Mouse (Mus musculus): ENCODE measurements around the gene Dennd6a. TPM values are rescaled to one million over a fixed set of nuclear protein-coding genes. Genes with fewer than 3 reads are reported as not detected.
"Not testable (repeated sequence)": the region's sequence is repeated elsewhere in the genome, so short reads cannot be mapped to it uniquely, and the experiment has no call there.

The Dennd6a gene
- polyA plus RNA-seq, 1 experiment from 2014 or later = 33.2 TPM

DNA sequence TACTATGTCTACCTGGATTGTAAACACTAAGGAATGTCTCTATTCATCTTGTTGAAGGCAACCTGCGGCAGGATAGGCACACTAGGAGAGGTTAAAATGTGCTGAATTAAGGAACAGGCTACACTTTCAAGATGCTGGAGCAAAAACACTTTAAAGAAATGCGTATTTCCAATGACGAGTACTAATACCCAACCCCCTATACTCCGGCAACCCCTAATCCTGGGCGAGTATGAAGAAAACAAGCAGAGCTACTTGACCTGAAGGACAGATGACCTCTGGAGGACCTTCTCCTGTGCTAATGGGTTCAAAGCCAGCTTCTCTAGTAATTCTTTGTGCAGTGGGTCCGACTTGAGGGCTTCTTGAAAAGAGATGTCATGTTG is 94.3 kb downstream of the Dennd6a start:
- no peaks in the 10 kb centered on the region for H3K27me3 ChIP-seq (ENCODE audit: low read depth, poor library complexity, severe bottlenecking)
- no peaks in the 10 kb centered on the region for H3K9me3 ChIP-seq (replicated peaks)
- WGBS = 32% methylated on average over 6 of the region's 6 CpGs
- H3K4me1 ChIP-seq = peaks cover 23% of the 10 kb centered on the region
- H3K27ac ChIP-seq = peak overlapping the region; percentile 97
- DNase-seq (ENCODE audit: low spot score) = no peak
- H3K4me3 ChIP-seq = peak overlapping the region; percentile 97
- peaks cover 32% of the 10 kb centered on the region for H3K36me3 ChIP-seq

DNA sequence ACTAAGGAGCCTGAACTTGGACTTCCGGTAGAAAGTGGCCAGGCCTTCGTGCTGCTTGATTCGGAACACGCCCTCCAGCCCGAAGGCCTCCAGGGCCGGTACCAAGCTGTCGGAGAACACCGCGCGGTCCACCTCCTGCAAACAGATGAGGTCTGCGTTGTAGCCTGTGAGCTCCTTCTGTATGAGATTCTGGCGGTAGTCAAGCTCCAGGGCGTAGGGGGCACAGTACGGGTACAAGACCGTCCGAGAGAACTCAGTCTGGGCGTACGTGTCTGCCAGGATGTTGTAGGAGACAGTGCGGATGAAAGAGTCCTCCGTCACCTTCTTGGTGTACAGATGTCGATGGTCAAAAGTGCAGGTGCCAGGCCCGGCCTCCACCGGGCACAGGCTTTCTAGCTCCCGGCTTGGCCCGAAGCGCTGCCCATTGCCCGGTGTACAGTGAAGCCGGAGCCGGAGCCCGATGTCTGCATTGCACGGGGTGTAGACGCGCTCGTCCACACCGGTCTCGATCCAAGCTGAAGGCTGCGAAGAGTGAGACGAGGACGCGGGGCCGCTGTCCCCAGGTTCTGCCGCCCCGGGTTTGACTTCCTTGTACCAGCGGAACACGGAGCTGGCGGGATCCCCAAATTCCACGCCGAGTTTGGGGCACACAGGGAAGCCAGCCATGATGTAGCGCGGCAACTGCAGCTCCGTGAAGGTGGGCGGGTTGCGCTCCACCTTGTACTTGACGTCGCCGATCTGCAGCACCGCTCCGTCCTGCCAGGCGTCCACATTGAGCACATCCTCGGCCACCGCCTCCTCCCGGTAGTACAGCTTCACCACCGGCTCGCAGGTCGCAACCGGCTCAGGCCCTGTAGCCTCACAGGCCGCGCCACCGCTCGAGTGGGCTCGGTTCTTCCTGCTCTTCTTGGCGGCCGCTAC is 95.0 kb downstream of the Dennd6a start:
- Histone ChIP-seq H3K36me3 (peaks cover 28% of the 10 kb centered on the region), H3K4me3 (peak overlapping the region; percentile 97), H3K9me3 (replicated peaks) (no peaks in the 10 kb centered on the region), H3K27ac (peak overlapping the region; percentile 97), H3K27me3 (ENCODE audit: low read depth, poor library complexity, severe bottlenecking) (no peaks in the 10 kb centered on the region), H3K4me1 (peaks cover 23% of the 10 kb centered on the region)
- peak; percentile 56 for DNase-seq (ENCODE audit: low spot score)
- WGBS = 2% methylated on average over 73 of the region's 73 CpGs

DNA sequence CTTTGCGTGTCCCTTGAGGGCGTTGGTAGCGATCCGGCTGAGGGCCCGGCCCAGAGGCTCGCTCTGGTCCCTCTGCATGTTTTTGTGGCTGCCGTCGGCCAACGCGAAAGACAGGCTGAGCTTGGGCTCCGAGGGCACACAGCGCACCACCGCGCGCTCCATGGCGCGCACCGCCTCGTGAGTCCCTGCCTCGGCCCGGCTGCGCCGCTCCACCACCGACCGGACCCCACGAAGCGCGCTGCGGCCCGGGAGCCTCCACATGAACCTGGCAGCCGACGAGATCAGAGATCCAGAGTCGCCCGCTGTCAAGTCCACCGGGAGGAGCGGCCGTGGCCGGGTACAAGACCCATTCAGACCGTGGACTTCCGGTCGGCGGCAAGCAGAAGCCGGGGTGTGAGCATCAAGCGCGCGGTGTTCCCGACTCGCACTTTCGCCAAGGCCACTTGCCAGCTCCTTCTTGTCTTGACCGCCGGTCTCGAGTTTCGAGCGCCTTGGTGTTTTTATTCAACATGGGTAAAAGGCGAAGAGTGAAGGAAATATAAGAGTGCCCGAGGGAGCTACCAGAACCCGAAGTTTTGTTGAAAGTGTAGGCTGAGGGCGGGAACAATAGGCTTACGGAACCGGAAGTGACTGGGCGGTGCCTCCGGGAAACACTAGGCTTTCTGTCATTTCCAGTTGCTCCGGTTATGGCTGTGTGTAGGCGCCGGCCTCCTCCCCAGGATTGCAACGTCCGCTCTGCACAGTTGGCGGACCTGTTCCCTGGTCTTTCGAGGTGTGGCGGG is 95.8 kb downstream of the Dennd6a start, which contains the start of gene Pde12:
Gene Pde12, minus strand, starts transcription at position 592 of the 782 bp plus-strand sequence.
- H3K4me3 ChIP-seq = peak within 1 kb of the TSS; percentile 97
- peak within 1 kb of the TSS; percentile 97 for H3K27ac ChIP-seq
- H3K27me3 ChIP-seq (ENCODE audit: low read depth, poor library complexity, severe bottlenecking) = no peaks in the 10 kb centered on the region
- H3K36me3 ChIP-seq = peaks cover 21% of the 10 kb centered on the region
- peak; percentile 91 for DNase-seq (ENCODE audit: low spot score)
- WGBS = under 1% methylated on average over 70 of the region's 70 CpGs
- H3K4me1 ChIP-seq = peaks cover 23% of the 10 kb centered on the region
- H3K9me3 ChIP-seq (replicated peaks) = no peaks in the 10 kb centered on the region

DNA sequence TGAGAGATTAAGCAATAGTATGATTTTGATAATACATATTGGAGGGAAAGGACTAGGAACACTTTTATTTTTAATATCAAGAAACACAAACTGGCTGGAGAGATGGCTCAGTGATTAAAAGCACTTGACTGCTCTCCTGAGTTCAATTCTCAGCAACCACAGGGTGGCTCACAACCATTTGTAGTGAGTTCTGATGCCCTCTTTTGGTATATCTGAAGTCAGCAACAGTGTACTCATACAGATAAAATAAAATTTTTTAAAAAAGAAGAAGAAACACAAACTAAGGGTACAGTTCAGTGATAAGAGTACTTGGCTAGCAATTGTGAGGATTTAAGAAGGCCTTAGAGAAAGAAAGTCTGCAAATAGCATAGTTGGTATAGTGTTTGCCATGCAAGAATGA is 97.3 kb downstream of the Dennd6a start:
- Histone ChIP-seq H3K36me3 (peaks cover 6% of the 10 kb centered on the region), H3K4me3 (peak overlapping the region; percentile 97), H3K27ac (no peak overlapping the region), H3K4me1 (peaks cover 23% of the 10 kb centered on the region), H3K9me3 (replicated peaks) (no peaks in the 10 kb centered on the region), H3K27me3 (ENCODE audit: low read depth, poor library complexity, severe bottlenecking) (peaks cover 4% of the 10 kb centered on the region; the same call in 1 of the 2 replicates)
- no peak for DNase-seq (ENCODE audit: low spot score)

DNA sequence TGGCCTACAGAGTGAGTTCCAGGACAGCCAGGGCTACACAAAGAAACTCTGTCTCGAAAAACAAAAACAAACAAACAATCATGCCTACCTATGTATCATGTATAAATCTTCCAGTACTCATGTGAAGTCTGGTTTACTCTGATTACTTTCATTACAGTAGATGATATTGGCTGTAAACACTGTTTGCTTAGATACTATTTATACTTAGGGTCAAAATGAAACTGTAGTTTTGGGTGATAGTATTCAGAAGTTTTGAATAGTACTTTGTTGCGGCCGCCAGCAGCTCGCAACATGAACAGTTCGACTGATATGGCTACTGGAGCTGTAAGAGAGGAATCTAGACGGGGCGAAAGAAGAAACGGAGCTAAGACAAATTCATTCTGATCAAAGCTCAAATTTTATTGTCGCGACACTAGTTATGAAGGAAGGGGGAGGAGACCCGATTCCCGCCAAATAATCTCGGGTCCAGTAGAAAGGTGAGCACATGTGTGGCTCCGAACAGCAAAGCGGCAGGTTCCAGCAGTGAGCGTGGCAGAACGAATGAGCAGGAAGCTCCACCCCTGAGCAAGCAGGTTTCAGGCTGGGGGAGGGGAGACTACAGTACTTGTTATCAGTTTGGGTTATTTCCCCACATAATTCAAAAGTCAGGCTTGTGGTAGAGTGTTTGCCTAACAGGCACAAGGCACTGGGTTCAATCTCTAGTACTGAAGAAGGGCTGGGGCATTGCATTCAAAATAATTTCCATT is 98.4 kb downstream of the Dennd6a start:
- not testable (repeated sequence) for H3K4me3 ChIP-seq; DNase-seq (ENCODE audit: low spot score); H3K9me3 ChIP-seq (replicated peaks); H3K27ac ChIP-seq; H3K36me3 ChIP-seq; H3K27me3 ChIP-seq (ENCODE audit: low read depth, poor library complexity, severe bottlenecking)
- 70% methylated on average over 17 of the region's 17 CpGs for WGBS
- peaks cover 19% of the 10 kb centered on the region for H3K4me1 ChIP-seq

GRCm38 (mm10) chr14:26674476-26675169 is 101.0 kb downstream of the Dennd6a start:
- not testable (repeated sequence) for H3K27ac ChIP-seq
- WGBS = 92% methylated on average over 2 of the region's 2 CpGs

GRCm38 (mm10) chr14:26675371-26675770 is 101.7 kb downstream of the Dennd6a start:
- DNase-seq (ENCODE audit: low spot score) = no peak
- Histone ChIP-seq H3K4me1 (peaks cover 4% of the 10 kb centered on the region), H3K36me3 (no peaks in the 10 kb centered on the region), H3K9me3 (replicated peaks) (no peaks in the 10 kb centered on the region), H3K4me3 (no peak overlapping the region), H3K27me3 (ENCODE audit: low read depth, poor library complexity, severe bottlenecking) (peaks cover 8% of the 10 kb centered on the region; the same call in 1 of the 2 replicates), H3K27ac (no peak overlapping the region)
- WGBS = 24% methylated on average over 12 of the region's 12 CpGs

More at GRCm38 (mm10) chr14:26674476-26675169, 101.0 kb downstream of the Dennd6a start:
- DNase-seq (ENCODE audit: low spot score); H3K9me3 ChIP-seq (replicated peaks); H3K27me3 ChIP-seq (ENCODE audit: low read depth, poor library complexity, severe bottlenecking); H3K36me3 ChIP-seq; H3K4me3 ChIP-seq; H3K4me1 ChIP-seq: not testable (repeated sequence)

- H3K4me3 ChIP-seq = no peak overlapping the region
- no peak for DNase-seq (ENCODE audit: low spot score)
- no peaks in the 10 kb centered on the region for H3K9me3 ChIP-seq (replicated peaks)
- no peaks in the 10 kb centered on the region for H3K36me3 ChIP-seq
- no peaks in the 10 kb centered on the region for H3K4me1 ChIP-seq
- H3K27ac ChIP-seq = no peak overlapping the region
- H3K27me3 ChIP-seq (ENCODE audit: low read depth, poor library complexity, severe bottlenecking) = peaks cover 8% of the 10 kb centered on the region; the same call in 1 of the 2 replicates
- 79% methylated on average over 5 of the region's 5 CpGs for WGBS
These were observed 102.1 kb downstream of the Dennd6a start for GRCm38 (mm10) chr14:26675791-26676190.

Small RNA genes within 50 kb of the gene (microRNA-seq; reads per million reads assigned to microRNA genes)
- gene Mir7672 = 2.1 reads per million

Other genes starting within 250 kb of the Dennd6a start
- 14.3 and 17.2 TPM in 2 replicates for gene Slmap, start 38.9 kb upstream of the Dennd6a start, polyA plus RNA-seq (2016; fragmentation: Nextera tagmentation; extraction: Ambion mirVana)
- gene Arf4, start 64.2 kb downstream of the Dennd6a start, polyA plus RNA-seq (2016; fragmentation: Nextera tagmentation; extraction: Ambion mirVana) = 464 and 513 TPM in 2 replicates
- gene Pde12, start 96.0 kb downstream of the Dennd6a start, polyA plus RNA-seq (2016; fragmentation: Nextera tagmentation; extraction: Ambion mirVana) = 12.6 and 12.9 TPM in 2 replicates
- not detected in 2 replicates for gene Dnah12, start 119.4 kb downstream of the Dennd6a start, polyA plus RNA-seq (2016; fragmentation: Nextera tagmentation; extraction: Ambion mirVana)